Mouse (Mus musculus) neural tube, embryonic 15.5 days (tissue): ENCODE results near the gene Flnb. TPM values are rescaled to one million over a fixed set of nuclear protein-coding genes. Genes with fewer than 3 reads are reported as not detected.

ENCODE experiments used
- polyA plus RNA-seq: library from polyadenylated mRNA; unstranded; fragments of >200 nt; fragmentation: Nextera tagmentation; extraction: Ambion mirVana; gene quantifications from 2 replicates; pipeline ENCODE4 v1.2.1, GENCODE M21; 2015

Flnb gene
- polyA plus RNA-seq, 1 experiment from 2014 or later: 6.8 TPM

Other genes starting within 250 kb of the Flnb start
- gene Gm3558, start 249.4 kb upstream of the Flnb start, polyA plus RNA-seq: 6.4 and 7.1 TPM in 2 replicates
- not detected in 2 replicates for gene Gm10338, start 222.4 kb upstream of the Flnb start, polyA plus RNA-seq
- not detected in 2 replicates for gene Gm10128, start 174.0 kb upstream of the Flnb start, polyA plus RNA-seq
- not detected in 2 replicates for gene Gm26661, start 26.4 kb upstream of the Flnb start, polyA plus RNA-seq
- 0.28 TPM in 1 of 2 replicates, not detected in the other for gene Gm45521, start 139.3 kb downstream of the Flnb start, polyA plus RNA-seq
- 0.08 and 1.6 TPM in 2 replicates for gene Dnase1l3, start 176.6 kb downstream of the Flnb start, polyA plus RNA-seq
- gene Abhd6, start 184.9 kb downstream of the Flnb start, polyA plus RNA-seq: 39.4 and 40.1 TPM in 2 replicates